Mouse (Mus musculus): ENCODE results near the gene Kcnk10.
"Not testable (repeated sequence)": the region's sequence is repeated elsewhere in the genome, so short reads cannot be mapped to it uniquely, and the experiment has no call there.

Gene Kcnk10

DNA sequence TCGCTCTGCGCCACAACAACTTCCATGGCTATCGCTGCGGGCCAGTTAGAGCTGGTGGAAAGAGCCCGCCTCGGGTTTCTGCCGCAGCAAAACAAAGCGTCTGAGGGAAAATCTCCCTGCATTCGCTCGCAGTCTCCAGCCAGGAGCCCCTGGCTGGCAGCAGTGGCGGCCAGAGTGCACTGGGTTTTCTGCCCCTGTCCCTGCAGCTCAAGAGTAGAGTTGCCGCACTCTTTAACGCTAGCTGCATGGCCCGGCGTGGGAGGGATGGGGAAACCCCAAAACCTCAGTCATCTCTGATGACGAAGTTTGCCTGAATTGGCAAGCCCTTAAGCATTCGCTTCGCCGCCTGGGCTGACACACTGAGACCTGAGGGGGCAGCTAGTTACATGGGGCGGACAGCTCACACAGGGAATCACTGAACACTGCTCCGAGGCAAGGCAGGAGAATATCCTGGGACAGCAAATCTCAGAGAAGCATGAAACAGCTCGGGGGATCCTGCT lies at the start of gene Kcnk10:
Gene Kcnk10, minus strand, starts transcription at position 450 of the 500 bp plus-strand sequence.
- DNase-seq (ENCODE audit: low spot score in 2 of 2) = no peak

DNA sequence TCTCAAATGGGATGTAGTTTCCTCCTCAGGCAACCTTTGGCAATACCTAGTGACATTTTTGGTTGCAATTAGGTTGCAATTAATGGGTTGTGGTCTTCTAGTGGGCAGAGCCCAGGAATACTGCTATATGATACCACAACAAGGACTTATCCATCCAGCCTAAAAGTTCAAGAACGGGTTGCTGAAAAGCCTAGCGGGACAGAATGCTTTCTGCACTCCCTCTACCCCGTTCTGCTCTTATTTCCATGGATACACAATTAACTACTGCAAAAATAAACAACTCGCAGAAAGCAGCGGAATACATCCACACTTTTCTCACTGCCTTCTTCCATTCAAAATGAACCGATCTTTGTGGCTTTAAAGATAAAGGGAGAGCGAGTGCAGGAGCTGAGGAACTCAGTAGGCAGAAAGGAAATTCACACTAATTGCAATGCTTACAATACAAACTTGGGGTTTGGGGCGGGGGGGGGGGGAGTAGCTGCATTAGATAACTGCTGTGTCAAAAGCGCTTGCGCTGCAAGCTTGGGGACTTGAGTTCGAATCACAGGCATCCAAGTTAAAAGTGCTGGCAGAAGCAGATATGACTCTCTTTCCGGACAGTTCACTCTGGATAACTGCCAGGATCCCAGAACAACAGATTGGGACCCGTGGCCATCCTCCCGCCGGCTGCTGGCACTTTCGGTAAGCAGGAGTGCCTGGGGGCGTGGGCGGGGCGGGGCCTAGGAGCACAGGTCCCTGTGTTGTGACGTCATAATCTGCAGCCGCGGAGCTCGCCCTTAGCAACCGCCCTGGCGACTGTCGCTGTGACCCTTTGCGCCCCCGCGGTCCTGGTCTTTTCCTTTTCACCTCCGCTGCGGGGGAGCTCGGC lies 49.5 kb upstream of the Kcnk10 start, which contains the start of gene Spata7:
Gene Spata7, plus strand, starts transcription at position 766 of the 868 bp plus-strand sequence.
- peak; percentile 58 to 81 for DNase-seq (ENCODE audit: low spot score in 2 of 2)

DNA sequence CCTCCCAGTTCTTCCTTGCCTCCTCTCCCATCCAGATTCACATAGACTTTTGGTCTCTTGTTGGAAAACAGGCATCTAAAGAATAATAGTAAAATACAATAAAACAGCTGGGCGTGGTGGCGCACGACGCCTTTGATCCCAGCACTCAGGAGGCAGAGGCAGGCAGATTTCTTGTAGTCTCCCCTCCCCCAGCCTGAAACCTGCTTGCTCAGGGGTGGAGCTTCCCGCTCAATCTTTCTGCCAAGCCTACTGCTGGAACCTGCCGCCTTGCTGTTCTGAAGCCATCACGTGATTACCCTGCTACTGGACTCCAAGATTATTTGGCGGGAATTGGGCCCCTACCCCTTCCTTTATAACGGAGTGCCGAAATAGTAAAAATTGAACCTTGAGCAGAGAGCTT lies 45.2 kb upstream of the Kcnk10 start:
- not testable (repeated sequence) for DNase-seq (ENCODE audit: low spot score in 2 of 2)

DNA sequence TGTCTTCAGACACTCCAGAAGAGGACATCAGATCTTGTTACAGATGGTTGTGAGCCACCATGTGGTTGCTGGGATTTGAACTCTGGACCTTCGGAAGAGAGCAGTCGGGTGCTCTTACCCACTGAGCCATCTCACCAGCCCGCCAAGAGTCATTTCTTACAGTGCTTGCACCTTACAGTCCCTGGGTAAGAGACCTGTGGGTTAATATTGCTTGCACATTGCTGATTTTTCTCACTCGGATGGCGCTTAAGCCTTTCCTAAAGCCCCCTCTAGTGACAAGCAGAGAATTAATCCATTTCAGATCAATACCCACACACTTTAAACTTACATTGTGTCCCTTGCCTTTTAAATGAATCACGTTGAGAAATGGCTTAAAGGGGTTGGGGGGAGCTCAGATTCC lies 42.8 kb upstream of the Kcnk10 start:
- DNase-seq (ENCODE audit: low spot score in 2 of 2) = not testable (repeated sequence)

DNA sequence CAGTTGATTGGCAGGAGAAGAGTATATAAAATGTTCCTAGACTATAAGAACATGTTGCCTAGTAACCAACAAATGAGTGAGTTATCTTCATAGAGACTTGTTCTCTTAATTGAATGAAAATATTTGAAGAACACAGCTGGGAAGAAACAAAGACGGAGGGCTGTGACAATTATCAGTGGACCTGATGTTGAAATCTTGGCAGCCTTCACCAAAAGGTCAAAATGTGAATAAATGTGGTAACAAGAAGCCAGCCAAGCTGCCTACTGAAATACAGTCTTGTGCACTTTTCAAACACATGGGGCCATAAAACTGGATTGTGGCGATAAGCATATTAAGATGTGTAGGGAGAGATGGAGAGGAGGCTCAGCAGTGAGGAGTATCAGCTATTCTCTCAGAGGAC lies 41.4 kb upstream of the Kcnk10 start:
- no peak for DNase-seq (ENCODE audit: low spot score in 2 of 2)

DNA sequence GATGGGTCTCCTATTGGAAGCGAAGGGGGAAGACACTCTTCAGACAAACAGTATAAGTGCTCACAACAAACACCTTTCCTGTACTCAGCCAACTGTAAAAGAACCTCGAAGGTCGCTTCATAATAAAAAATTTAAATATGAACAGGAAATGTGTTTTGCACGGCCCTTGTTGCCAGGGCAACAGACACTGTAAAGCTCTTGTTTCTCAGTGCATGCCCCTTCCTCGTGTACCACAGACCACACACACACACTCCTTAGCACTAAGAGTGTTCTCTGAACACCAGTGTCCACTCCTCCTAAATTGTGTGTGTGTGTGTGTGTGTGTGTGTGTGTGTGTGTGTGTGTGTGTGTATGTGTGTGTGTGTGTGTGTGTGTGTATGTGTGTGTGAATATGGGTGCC lies 37.6 kb upstream of the Kcnk10 start:
- no peak for DNase-seq (ENCODE audit: low spot score in 2 of 2)

DNA sequence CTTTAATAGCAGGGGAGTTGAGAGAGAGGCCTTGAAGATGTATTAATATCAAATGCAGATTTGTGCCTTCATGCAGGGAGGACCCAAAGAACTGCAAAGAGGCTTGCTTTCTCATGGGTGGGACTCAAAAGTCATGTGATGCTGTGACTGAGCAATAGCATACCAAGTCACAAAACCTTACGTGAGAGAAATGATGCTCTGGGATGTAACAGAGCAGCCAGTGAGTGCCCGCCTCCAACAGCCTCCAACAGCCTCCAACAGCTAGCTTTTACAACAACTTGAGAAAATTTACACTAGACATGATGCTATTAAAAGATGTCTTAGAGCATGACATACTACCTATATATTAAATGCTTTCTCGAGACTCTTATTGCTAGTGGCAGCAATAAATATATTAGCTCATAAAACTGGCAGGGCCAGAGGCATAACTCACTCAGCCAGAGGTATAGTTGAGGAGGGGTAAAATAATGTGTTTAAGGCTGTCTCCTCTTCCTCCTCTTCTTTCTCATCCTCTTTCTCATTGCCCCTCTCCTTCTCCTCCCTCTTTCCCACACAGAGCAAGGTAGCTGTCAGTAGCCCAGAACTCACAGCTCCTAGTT lies 36.9 kb upstream of the Kcnk10 start:
- DNase-seq (ENCODE audit: low spot score in 2 of 2) = no peak

DNA sequence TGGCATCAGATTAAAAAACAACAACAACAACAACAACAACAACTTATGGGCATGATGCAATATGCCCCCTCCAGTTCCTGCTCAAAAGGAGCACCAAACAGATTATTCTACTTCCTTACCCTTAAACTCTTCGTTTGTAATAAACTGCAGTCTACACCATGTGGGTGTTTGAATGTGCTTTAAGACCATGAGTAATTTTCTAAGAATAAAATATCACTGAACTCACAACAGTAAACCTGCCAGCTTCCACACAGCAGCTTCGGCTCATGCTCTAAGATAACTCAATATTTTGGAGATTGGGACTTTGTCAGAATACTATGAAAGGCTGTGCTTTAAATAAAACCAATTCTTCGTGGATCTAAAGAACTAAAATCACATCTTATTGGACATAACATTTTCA lies 32.2 kb upstream of the Kcnk10 start:
- no peak for DNase-seq (ENCODE audit: low spot score in 2 of 2)

DNA sequence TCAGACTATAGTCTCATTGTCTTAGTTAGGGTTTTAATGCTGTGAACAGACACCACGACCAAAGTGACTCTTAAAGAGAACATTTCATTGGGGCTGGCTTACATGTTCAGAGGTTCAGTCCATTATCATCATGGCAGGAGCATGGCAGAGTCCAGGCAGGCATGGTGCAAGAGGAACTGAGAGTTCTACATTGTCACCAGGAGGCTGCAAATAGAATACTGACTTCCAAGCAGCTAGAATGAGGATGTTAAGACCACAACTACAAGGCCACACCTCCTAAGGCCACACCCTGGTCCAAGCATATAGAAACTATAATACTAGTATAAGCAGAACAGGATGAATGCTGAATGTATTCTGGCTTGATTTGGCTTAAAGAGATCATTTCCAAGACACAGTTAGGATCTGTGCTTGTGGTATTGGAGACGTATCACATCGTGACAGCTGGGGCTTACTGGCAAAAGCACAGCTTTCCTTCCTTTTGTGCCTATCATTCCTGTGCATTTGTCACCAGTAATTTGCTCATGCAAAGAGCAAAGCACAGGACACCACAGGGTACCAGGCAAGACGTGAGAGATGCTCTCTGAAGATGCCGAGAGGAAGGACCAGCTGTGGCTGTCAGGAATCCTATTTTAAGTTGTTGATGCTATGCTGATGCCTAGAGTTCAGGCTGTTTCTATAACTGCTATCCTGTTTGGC lies 28.6 kb upstream of the Kcnk10 start:
- DNase-seq (ENCODE audit: low spot score in 2 of 2) = no peak

DNA sequence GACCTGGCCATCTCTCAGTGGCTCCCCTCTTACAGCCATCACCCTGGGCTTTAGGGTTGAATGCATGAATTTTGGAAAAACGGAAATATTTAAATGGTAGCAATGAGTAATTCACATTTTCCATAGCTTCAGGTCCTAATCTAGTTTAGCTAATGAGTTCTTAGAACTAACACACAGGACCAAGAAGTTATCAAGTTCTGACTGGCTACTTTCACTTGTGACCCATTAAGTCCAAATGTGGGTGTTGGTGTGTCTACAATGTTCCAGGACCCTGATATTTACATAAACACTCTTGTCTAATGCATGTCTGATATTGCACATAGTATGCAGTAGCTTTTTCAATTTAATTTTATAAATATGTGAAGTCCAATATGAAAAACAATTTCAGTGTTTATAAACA lies 27.2 kb upstream of the Kcnk10 start:
- no peak for DNase-seq (ENCODE audit: low spot score in 2 of 2)

DNA sequence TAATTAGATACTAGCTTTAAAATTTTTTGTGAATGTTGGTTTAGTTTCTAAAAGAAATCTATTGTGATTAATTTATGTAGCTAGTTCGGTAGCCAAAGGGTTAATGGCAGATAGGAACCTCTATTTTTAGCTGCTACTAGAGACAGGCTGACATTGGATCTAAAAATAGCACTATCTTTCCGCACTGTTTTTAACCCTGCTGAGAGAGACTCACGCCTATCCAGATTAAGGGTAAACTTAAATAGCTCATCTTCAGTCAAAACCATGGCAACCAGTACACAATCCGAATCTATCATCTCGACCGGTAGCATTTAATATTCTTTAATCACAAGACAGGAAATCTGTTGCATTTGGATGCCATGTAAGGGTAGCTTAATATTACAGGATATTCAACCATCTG lies 24.0 kb upstream of the Kcnk10 start:
- DNase-seq (ENCODE audit: low spot score in 2 of 2) = no peak

DNA sequence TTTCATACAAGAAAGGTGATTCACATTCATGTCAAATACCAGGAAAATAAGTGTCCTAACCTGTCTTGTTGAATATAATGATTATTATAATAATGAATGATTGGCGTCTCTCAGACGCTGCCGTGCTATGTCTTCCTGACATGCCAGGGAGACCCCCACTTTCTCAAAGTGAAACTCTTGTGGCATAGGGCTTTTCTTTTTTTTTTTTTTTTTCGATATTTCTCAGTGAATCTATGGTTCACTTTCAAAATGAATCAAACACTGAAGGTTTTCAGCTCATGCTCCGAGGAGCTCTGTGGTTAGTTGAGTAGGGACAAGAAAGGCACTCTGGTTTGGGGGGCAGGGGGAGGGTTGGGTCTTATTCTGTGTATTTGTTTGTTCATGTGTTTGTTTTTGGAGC lies 22.8 kb upstream of the Kcnk10 start:
- DNase-seq (ENCODE audit: low spot score in 2 of 2) = no peak

DNA sequence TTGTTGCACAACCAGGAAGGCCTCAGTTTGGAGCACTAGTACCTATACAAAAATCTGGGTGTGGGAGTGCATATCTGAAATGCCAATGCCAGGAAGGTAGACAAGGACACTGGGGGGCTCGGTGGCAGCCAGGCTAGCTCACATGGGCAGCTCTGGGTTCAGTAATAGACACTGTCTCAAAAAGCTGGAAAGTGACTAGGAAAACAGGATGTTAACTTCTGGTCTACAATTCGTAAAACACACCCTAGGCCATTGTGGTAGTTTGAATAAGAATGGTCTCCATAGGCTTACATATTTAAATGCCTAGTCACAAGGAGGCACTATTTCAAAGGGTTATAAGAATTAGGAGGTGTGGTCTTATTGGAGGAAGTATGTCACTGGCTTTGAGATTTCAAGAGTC lies 12.9 kb upstream of the Kcnk10 start:
- DNase-seq (ENCODE audit: low spot score in 2 of 2) = no peak

DNA sequence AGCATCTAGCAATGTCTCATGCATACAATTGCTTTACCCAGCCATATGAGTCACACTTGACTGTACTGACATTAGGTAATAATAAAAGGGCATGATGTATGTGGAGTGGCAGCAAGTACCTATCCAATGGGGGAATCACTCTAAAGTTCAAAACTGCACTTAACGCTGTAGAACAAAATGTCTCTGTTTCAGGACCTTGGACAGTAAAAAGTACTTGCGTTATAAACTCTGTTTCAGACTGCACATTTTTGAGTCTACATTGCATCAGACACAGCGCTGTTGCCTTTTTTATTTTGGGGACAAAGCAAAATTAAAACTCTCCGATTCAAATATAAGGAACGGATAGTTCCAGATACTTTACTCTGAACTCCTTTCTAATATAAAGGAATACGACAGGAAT lies 10.5 kb upstream of the Kcnk10 start:
- no peak for DNase-seq (ENCODE audit: low spot score in 2 of 2)

DNA sequence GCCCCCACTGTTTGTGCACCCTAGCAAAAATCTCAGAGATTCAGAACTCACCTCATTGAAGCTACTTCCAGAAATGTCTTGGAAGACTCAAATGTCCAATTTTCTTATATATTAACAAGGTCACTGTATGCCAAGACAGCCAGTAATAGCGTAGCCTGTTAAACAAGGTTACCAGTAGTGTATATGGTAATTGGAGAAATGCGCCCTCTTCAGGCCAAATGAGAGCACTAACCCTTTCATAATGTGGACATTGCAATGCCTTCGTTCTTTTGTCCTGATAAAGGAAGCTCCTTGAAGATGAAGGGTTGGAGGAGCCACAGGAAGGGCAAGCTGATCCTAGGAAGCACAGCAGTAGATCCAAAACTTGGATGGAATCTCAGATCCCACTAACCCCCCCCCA lies 7.2 kb upstream of the Kcnk10 start:
- DNase-seq (ENCODE audit: low spot score in 2 of 2) = no peak

DNA sequence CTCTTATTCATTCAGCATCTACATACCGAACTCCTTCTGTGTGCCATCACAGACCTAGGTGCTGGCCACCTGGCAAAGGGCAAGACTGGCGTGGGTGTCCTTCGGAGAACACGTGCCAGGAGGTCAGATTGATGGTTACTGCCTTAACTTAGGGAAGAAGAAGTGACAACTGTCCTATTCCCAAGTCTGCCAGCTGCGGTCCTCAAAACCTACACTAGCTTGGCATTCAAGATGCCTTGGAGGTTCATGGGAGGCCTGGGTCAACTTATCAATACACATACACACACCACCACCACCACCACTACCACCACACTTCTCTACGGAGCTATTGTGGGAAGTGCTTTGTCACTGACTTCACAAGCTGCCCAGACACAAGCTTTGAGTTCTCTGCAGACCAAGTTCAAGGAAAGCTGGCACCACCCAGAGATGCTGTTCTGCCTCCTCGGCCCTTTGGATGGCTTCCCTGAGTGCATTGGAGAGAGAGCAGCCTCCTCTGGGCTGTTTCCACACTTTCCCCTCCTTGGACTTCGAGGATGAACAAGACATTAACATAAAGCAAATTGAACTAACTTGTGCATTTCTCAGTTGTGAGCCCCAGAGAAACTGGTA lies 2.1 kb downstream of the Kcnk10 start:
- no peak for DNase-seq (ENCODE audit: low spot score in 2 of 2)

DNA sequence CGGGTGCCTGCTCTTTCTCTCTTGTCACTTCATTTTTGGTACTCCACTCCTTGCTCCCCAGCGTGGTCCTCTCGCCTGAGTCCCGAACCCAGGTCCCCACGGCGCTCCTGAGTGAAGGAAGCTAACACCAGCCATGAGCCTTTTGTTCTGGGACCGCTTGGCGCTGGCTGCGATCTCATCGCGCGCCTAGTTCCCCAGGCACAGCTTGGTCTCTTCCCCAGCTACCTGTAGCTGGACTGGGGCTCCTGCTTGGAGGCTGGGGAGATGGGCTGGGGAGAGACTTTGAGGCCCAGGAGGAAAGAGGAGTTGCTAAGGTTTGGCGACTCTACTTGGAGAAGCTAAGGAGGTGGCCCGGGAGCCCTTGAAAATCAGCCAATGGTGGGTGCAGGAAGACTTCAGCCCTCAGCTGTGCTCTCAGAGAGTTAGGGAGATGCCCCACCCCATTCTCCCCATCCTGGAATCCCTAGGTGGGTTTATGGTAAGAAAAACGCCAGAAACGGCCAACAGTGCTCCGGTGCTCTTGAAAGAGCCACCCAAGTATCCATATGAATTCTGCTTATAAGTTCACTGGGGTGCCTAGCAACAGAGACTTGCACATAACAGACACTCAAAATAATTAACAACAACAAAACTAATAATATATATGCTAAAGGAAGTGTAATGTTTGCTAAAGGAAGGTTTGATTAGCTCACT lies 2.8 kb downstream of the Kcnk10 start:
- no peak for DNase-seq (ENCODE audit: low spot score in 2 of 2)

DNA sequence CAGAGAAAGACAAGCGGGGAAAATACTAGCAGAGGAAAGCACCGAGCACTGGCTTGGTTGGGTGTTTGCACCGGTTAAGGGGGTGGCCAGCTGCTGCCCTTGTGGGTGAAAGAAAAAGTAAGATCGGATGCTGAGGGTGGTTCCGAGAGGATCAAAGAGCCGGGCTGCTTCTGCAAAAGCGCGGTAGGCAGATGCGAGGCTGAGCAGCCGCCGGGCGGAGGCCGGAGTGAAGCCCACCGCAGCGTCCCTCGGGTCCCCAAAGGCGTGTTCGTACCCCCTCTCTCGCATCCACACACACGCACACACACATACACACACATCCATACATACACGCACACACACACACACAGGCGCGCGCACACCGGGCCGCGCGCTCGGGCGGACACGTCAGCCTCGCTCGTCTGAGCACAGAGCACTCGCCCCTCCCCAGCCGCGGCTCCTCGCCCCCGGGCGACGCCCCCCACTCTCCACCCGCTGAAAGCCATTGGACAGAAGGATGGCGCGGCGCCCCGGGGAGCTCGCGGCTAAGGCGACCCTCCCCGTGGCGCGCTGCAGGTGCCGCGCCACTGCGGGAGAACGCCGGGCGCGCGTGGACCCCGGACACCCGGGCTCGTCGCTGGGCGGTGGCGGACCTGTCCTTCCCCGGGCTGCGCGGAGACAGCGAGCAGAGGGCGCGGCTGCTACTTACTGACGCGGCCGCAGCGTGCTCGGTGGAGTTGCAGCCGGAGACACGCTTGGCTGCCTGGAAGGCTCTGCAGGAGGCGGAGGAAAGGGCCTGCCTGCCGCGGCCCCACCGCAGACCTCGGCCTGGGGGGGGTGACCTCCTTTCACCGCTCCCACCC lies 3.5 kb downstream of the Kcnk10 start:
- no peak for DNase-seq (ENCODE audit: low spot score in 2 of 2)

DNA sequence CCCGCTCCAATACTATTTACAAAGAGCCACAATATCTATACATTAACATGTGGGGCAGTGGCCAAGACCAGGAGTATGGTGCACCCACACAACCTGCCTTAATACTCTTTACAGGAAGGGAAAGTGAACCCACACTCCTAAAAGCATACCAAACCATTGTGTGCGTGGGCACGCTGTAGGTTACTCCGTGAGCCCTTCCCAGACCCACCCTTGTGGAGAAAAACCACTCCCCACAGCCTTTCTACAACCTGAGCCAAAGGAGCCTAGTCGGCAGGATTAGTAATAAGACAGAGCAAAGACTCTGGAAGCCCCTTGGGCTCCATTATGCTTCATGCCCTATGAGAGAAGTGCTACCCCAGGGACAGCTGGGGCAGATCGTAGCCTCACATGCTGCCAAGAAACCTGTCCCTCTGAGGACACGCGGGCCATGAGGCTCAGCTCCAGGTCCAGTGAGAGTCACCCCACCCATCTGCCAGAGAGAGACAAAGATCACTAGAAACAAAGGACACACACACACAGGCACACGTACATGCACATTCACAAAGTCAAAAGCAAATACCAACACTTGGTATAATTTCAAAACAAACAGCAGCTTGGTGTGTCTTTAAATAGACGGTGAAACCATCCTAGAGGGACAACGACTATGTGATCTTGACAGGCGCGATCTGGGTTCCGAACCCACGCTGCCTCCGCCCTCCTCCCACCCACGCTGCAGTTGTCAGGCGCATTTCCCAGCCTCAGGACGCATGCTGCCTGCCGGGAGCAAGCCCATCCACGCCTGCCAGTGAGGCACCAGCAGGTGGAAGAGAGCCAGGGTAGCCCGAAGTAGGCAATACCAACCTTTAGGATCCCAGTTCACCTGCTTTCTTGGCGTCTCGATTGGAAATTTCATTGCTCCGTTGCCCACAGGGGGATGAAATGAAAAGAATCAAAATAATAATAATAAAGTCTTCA lies 4.5 kb downstream of the Kcnk10 start:
- DNase-seq (ENCODE audit: low spot score in 2 of 2) = no peak
